Mouse (Mus musculus): ENCODE measurements around the gene Ndc1.

Ndc1 gene

DNA sequence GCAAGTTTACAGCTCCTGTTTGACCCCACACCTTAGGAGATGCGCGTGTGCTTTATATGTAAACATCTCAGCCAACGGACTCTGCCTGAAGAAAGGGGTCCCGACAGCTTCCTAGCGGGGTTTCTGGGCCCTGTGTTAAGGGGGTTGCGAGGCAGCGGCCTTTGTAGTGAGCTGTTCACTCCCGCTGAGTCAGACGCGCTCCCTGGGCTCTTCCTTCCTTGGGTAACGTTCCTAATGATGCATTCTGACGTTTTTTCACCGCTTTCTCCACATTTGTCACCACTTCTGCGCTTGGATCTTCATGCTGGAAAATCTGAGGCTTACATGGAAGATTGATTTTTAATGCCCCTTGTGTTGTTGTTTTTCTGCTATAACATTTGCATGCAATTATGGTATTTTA lies 54.1 kb downstream of the Ndc1 start:
- no peak for TF ChIP-seq POU5F1 (IDR thresholded peaks at IDR 0.05; ENCODE audit: borderline replicate concordance, low read length)
- TF ChIP-seq CTCF (conservative IDR thresholded peaks at IDR 0.05; ENCODE audit: low read length): no peak
- TF ChIP-seq NANOG (IDR thresholded peaks at IDR 0.05; ENCODE audit: borderline replicate concordance, low read length): no peak
- Histone ChIP-seq H3K27me3 (ENCODE audit: insufficient read depth, low read length) (no peaks in the 10 kb centered on the region), H3K36me3 (ENCODE audit: insufficient read depth, low read length) (peaks cover 24% of the 10 kb centered on the region), H3K4me3 (replicated peaks; ENCODE audit: low read length) (no peak overlapping the region), H3K4me1 (replicated peaks; ENCODE audit: low read depth, low read length) (peaks cover 15% of the 10 kb centered on the region), H3K9me3 (ENCODE audit: low read length) (no peaks in the 10 kb centered on the region)

DNA sequence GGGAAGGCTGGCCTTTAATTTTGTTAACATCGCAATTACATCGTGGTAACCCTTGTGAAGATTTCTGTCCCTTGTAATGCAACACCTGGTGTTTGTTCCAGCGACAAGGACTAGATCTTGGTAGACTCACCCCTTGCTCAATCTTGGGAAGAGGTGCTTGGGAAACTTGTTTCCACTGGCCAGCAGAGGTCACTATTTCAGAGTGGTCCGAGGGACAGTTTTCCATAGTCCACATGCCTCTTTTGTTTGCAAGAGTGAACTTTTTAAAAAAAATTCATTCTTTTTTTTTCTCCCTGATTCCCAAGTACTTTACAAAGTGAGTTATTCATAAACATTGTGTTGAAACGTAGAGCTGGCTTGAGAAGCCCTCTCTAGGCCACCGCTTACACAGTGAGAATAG lies 54.6 kb downstream of the Ndc1 start:
- peaks cover 19% of the 10 kb centered on the region for H3K36me3 ChIP-seq (ENCODE audit: insufficient read depth, low read length)
- no peak overlapping the region for H3K4me3 ChIP-seq (replicated peaks; ENCODE audit: low read length)
- H3K9me3 ChIP-seq (ENCODE audit: low read length): no peaks in the 10 kb centered on the region
- TF ChIP-seq POU5F1 (IDR thresholded peaks at IDR 0.05; ENCODE audit: borderline replicate concordance, low read length): no peak
- TF ChIP-seq CTCF (conservative IDR thresholded peaks at IDR 0.05; ENCODE audit: low read length): 0 out of 2 replicates have a peak, but pooled peaks have one; percentile 17
- no peaks in the 10 kb centered on the region; the same call in 1 of the 2 replicates for H3K27me3 ChIP-seq (ENCODE audit: insufficient read depth, low read length)
- peaks cover 15% of the 10 kb centered on the region for H3K4me1 ChIP-seq (replicated peaks; ENCODE audit: low read depth, low read length)

DNA sequence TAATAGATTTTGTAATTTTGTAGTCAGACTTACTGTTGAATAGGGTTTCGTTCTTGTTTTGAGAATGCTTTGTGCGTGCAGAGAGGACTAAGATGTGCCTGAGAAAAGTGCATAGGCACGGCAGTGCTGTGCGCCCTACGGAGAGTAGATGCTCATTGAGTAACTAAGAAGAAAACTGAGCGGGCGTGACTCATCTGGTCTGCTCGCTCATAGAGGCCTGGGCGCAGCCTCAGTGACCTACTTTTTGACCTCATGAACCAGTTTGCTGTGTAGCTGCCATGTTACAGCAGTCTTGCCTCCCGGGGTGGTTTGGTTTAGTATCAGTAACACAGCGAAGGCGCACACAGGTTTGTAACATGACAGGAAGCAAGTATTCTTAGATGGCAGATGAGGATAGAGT lies 58.0 kb downstream of the Ndc1 start:
- H3K4me3 ChIP-seq (replicated peaks; ENCODE audit: low read length): no peak overlapping the region
- no peaks in the 10 kb centered on the region for H3K9me3 ChIP-seq (ENCODE audit: low read length)
- no peak for TF ChIP-seq NANOG (IDR thresholded peaks at IDR 0.05; ENCODE audit: borderline replicate concordance, low read length)
- no peak for TF ChIP-seq POU5F1 (IDR thresholded peaks at IDR 0.05; ENCODE audit: borderline replicate concordance, low read length)
- TF ChIP-seq CTCF (conservative IDR thresholded peaks at IDR 0.05; ENCODE audit: low read length): no peak
- peaks cover 15% of the 10 kb centered on the region for H3K4me1 ChIP-seq (replicated peaks; ENCODE audit: low read depth, low read length)
- no peaks in the 10 kb centered on the region for H3K36me3 ChIP-seq (ENCODE audit: insufficient read depth, low read length)
- H3K27me3 ChIP-seq (ENCODE audit: insufficient read depth, low read length): peaks cover 6% of the 10 kb centered on the region

DNA sequence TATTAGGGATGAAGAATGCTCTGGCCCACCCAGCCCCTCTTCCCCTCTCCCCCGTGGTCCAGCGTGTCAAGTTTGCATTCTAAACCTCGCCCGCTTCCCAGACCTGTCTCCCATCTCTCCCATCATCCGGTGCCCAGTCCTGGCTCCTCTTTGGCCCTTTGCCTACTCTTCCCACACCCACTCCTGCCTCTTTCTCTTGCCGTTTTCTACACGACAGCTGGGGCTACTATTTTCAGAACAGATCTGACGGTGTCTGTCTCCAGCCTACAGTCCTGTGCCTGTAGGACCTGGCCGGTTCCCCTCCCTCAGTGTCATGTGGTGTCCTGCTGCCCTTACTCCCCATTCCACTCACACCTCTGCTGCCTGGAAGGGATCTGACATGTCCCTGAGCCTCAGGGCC lies 59.0 kb downstream of the Ndc1 start:
- peaks cover 10% of the 10 kb centered on the region for H3K4me1 ChIP-seq (replicated peaks; ENCODE audit: low read depth, low read length)
- TF ChIP-seq NANOG (IDR thresholded peaks at IDR 0.05; ENCODE audit: borderline replicate concordance, low read length) (no peak), POU5F1 (IDR thresholded peaks at IDR 0.05; ENCODE audit: borderline replicate concordance, low read length) (no peak), CTCF (conservative IDR thresholded peaks at IDR 0.05; ENCODE audit: low read length) (no peak)
- no peaks in the 10 kb centered on the region for H3K36me3 ChIP-seq (ENCODE audit: insufficient read depth, low read length)
- no peaks in the 10 kb centered on the region for H3K9me3 ChIP-seq (ENCODE audit: low read length)
- H3K4me3 ChIP-seq (replicated peaks; ENCODE audit: low read length): no peak overlapping the region
- peaks cover 6% of the 10 kb centered on the region for H3K27me3 ChIP-seq (ENCODE audit: insufficient read depth, low read length)

DNA sequence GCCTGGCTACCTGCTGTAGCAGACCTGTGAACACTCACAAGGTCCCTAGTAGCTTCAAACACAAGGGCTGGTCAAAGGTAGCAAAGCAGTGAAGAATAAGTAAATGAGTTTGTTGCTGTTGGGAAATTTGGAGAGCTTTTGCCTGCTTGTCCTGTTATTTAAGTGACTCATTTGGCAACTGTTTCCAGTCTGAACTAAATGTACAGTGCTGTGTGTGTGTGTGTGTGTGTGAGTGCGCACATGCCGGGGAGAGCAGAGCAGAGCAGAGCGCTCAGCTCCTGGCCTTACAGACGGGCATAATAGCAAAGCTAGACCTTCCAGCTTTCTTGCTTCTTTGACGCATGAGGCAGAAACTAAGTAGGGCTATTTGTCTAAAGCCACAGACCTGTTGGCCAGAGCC lies 65.1 kb downstream of the Ndc1 start:
- Histone ChIP-seq H3K4me3 (replicated peaks; ENCODE audit: low read length) (no peak overlapping the region), H3K9me3 (ENCODE audit: low read length) (no peaks in the 10 kb centered on the region), H3K36me3 (ENCODE audit: insufficient read depth, low read length) (no peaks in the 10 kb centered on the region), H3K27me3 (ENCODE audit: insufficient read depth, low read length) (peaks cover 57% of the 10 kb centered on the region), H3K4me1 (replicated peaks; ENCODE audit: low read depth, low read length) (peaks cover 16% of the 10 kb centered on the region)
- TF ChIP-seq CTCF (conservative IDR thresholded peaks at IDR 0.05; ENCODE audit: low read length) (no peak), POU5F1 (IDR thresholded peaks at IDR 0.05; ENCODE audit: borderline replicate concordance, low read length) (no peak), NANOG (IDR thresholded peaks at IDR 0.05; ENCODE audit: borderline replicate concordance, low read length) (no peak)

DNA sequence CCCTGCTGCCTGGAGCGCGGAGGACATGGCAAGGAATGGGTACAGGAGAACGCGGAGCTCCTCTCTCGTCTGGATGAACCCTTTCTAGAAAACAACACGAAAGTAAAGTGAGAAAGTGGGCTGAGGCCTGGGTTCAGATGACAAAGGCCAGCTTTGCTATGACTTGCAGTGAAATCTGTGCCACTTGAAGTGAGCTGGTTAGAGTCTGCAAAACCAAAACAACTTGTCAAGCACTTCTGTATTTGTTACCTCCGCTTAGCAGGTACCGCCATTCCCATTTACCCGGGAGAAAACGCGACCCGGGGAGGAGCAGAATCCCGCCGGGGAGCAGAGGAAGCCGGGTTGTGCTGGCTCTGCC lies 66.4 kb downstream of the Ndc1 start:
- H3K27me3 ChIP-seq (ENCODE audit: insufficient read depth, low read length): peaks cover 68% of the 10 kb centered on the region
- no peaks in the 10 kb centered on the region for H3K9me3 ChIP-seq (ENCODE audit: low read length)
- TF ChIP-seq NANOG (IDR thresholded peaks at IDR 0.05; ENCODE audit: borderline replicate concordance, low read length): no peak
- no peak for TF ChIP-seq POU5F1 (IDR thresholded peaks at IDR 0.05; ENCODE audit: borderline replicate concordance, low read length)
- TF ChIP-seq CTCF (conservative IDR thresholded peaks at IDR 0.05; ENCODE audit: low read length): no peak
- H3K4me1 ChIP-seq (replicated peaks; ENCODE audit: low read depth, low read length): peaks cover 16% of the 10 kb centered on the region
- peak overlapping the region; percentile 84 for H3K4me3 ChIP-seq (replicated peaks; ENCODE audit: low read length)
- H3K36me3 ChIP-seq (ENCODE audit: insufficient read depth, low read length): no peaks in the 10 kb centered on the region

DNA sequence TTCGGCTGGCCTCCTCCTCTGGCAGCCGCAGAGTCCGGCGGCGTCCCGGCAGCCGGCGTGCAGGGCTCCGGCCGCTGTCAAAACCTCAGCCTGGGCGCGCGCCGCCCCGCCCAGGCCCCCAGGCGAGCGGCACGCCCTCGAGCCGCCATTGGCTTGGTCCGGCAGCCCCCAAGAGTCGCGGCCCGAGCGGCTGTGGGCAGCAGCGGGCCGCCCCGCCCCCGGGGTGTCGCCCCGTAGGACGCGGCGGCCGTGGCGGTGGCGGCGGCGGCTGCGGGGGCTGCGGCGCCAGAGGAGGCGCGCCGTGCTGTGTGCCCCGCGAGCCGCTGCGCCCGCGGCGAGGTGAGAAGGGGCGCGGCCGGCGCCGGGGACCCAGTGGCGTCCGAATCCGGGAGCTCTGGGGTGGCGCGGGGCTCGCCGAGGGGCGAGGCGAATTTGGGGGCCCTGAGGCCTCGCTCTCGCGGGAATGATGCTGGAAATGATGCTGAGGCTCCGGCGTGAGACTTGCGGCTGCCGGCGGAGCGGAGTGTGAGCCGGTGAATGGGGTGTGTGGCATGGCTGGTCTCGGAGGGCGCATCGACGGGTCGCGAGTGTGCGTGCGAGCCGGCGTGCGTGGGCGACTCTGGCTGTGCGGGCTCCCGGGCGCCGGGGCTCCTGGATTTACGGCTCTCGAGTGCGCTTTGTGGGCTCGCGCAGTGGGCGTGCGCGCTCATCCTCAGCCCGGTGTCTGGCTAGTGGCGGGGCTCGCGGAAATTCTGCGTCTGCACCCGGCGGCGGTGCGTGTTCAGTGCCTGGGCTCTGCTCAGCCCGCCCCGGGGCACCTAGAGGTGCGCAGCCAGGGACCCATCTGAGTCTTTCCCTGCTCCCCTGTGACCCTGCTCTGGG lies 67.0 kb downstream of the Ndc1 start, which contains the start of gene Glis1:
Gene Glis1, plus strand, starts transcription at position 236 of the 882 bp plus-strand sequence.
- Histone ChIP-seq H3K36me3 (ENCODE audit: insufficient read depth, low read length) (no peaks in the 10 kb centered on the region), H3K27me3 (ENCODE audit: insufficient read depth, low read length) (peaks cover 71% of the 10 kb centered on the region), H3K9me3 (ENCODE audit: low read length) (no peaks in the 10 kb centered on the region), H3K4me3 (replicated peaks; ENCODE audit: low read length) (peak within 1 kb of the TSS; percentile 84), H3K4me1 (replicated peaks; ENCODE audit: low read depth, low read length) (peaks cover 16% of the 10 kb centered on the region)
- TF ChIP-seq POU5F1 (IDR thresholded peaks at IDR 0.05; ENCODE audit: borderline replicate concordance, low read length) (no peak), NANOG (IDR thresholded peaks at IDR 0.05; ENCODE audit: borderline replicate concordance, low read length) (no peak), CTCF (conservative IDR thresholded peaks at IDR 0.05; ENCODE audit: low read length) (no peak)

DNA sequence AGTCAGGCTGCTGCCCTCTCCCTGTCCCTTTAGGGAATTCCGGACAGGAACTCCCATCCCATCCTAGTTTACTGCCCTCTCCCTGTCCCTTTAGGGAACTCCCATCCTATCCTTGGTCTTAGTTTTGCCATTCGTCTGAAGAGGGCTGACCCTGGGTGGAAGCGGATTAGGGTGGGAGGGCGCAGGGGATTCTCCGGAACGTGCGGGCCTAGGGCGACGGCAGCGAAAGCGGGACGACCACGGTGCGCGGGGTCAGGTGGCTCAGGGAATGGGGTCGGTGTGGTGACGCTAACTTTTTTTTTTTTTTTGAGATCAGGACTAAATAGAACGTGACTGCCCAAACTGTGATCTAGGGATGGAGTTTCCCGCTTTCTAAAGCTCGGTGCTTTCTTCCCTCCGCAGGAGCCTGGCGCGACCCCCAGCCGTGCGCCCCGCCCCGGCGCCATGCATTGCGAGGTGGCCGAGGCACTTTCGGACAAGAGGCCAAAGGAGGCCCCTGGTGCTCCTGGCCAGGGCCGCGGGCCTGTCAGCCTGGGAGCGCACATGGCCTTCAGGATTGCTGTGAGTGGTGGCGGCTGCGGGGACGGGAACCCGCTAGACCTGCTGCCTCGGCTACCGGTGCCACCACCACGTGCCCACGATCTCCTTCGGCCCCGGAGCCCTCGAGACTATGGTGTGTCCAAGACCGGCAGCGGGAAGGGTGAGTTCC lies 67.8 kb downstream of the Ndc1 start:
- no peak for TF ChIP-seq NANOG (IDR thresholded peaks at IDR 0.05; ENCODE audit: borderline replicate concordance, low read length)
- no peak for TF ChIP-seq CTCF (conservative IDR thresholded peaks at IDR 0.05; ENCODE audit: low read length)
- TF ChIP-seq POU5F1 (IDR thresholded peaks at IDR 0.05; ENCODE audit: borderline replicate concordance, low read length): no peak
- Histone ChIP-seq H3K27me3 (ENCODE audit: insufficient read depth, low read length) (peaks cover 67% of the 10 kb centered on the region), H3K4me3 (replicated peaks; ENCODE audit: low read length) (peak overlapping the region; percentile 84), H3K9me3 (ENCODE audit: low read length) (no peaks in the 10 kb centered on the region), H3K36me3 (ENCODE audit: insufficient read depth, low read length) (no peaks in the 10 kb centered on the region), H3K4me1 (replicated peaks; ENCODE audit: low read depth, low read length) (peaks cover 16% of the 10 kb centered on the region)
